24 mouse cellular contexts compared by ENCODE assay signal in the genomic region with DNA sequence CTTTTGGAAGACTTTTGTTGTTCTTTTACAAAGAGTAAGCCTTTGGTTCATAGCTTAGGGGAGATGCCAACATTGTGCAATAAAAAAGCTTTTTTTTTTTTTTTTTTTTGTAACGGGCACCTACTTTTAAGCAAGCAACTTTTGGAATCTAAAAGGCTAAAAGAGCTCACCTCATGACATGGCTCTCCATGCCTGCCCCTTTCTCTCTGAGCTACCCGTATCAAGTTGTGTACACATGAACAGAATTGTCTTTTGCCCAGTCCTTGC. TPM values are rescaled to one million over a fixed set of nuclear protein-coding genes. Genes with fewer than 3 reads are reported as not detected.
DNase-seq lines count a peak whose midpoint lies in the region; ATAC-seq and TF ChIP-seq lines count a peak whose summit lies in the region.
"Had no signal": no experiment of that assay in that cellular context is flagged by ENCODE, and none has a peak within 500 bp of the region (broad histone marks: within the 10 kb centered on the region; RNA-seq: fewer than 3 reads in every experiment).

No protein-coding gene starts in this region.

- no peak for TF ChIP-seq CTCF in liver, adult 2 months (IDR thresholded peaks at IDR 0.05; ENCODE audit: low read depth, low read length)
- TF ChIP-seq CTCF in small intestine, adult 2 months (IDR thresholded peaks at IDR 0.05; ENCODE audit: extremely low read depth, insufficient read length, insufficient replicate concordance, low read depth, low read length) = no peak

- H3K4me2 ChIP-seq in liver, embryonic 11.5 days = no peak overlapping the region
- no peak overlapping the region for H3K4me2 ChIP-seq in intestine, embryonic 16.5 days (ENCODE audit: low read depth, low read length)
- H3K4me2 ChIP-seq: embryonic facial prominence, embryonic 12.5 days; forebrain, embryonic 13.5 days; forebrain, embryonic 15.5 days had no signal

- H3K27me3 ChIP-seq in liver, adult 2 months (ENCODE audit: control insufficient read depth, insufficient read depth, low read length) = no peaks in the 10 kb centered on the region
- H3K27me3 ChIP-seq in liver, embryonic 11.5 days (replicated peaks; ENCODE audit: control insufficient read depth, insufficient read depth, low read length) = no peaks in the 10 kb centered on the region
- H3K27me3 ChIP-seq in intestine, embryonic 16.5 days (replicated peaks; ENCODE audit: control insufficient read depth, insufficient read depth, low read length) = no peaks in the 10 kb centered on the region
- no peaks in the 10 kb centered on the region for H3K27me3 ChIP-seq in small intestine, adult 2 months (ENCODE audit: control insufficient read depth, insufficient read depth, low read length)
- H3K27me3 ChIP-seq: CH12.LX; embryonic facial prominence, embryonic 12.5 days had no signal

- TF ChIP-seq POLR2A in liver, adult 2 months (IDR thresholded peaks at IDR 0.05; ENCODE audit: extremely low read depth, insufficient read depth, low read length) = no peak
- TF ChIP-seq POLR2A in small intestine, adult 2 months (IDR thresholded peaks at IDR 0.05; ENCODE audit: low read depth, low read length) = no peak

- no peak overlapping the region; the same call in 1 of the 2 replicates for H3K9ac ChIP-seq in liver, adult 2 months (ENCODE audit: low read depth, low read length)
- H3K9ac ChIP-seq in liver, embryonic 11.5 days (ENCODE audit: low read depth, low read length) = no peak overlapping the region
- H3K9ac ChIP-seq in intestine, embryonic 16.5 days (ENCODE audit: low read depth, low read length) = no peak overlapping the region
- H3K9ac ChIP-seq: embryonic facial prominence, embryonic 12.5 days; forebrain, embryonic 13.5 days; forebrain, embryonic 15.5 days had no signal

- H3K36me3 ChIP-seq in liver, adult 2 months (ENCODE audit: control insufficient read depth, insufficient read depth, low read length) = peaks cover 7% of the 10 kb centered on the region; the same call in 1 of the 2 replicates
- H3K36me3 ChIP-seq in liver, embryonic 11.5 days (ENCODE audit: control insufficient read depth, insufficient read depth, low read length) = no peaks in the 10 kb centered on the region
- no peaks in the 10 kb centered on the region for H3K36me3 ChIP-seq in intestine, embryonic 16.5 days (ENCODE audit: control insufficient read depth, insufficient read depth, low read length)
- peaks cover 5% of the 10 kb centered on the region for H3K36me3 ChIP-seq in small intestine, adult 2 months (ENCODE audit: control insufficient read depth, insufficient read depth, low read length)
- H3K36me3 ChIP-seq: embryonic facial prominence, embryonic 10.5 days; embryonic facial prominence, embryonic 12.5 days; forebrain, embryonic 15.5 days; G1E had no signal

- H3K4me3 ChIP-seq in liver, adult 2 months (ENCODE audit: insufficient read depth, low read depth, low read length) = no peak overlapping the region
- no peak overlapping the region for H3K4me3 ChIP-seq in liver, embryonic 11.5 days (ENCODE audit: low read depth, low read length)
- no peak overlapping the region for H3K4me3 ChIP-seq in intestine, embryonic 16.5 days (ENCODE audit: low read length)
- no peak overlapping the region for H3K4me3 ChIP-seq in small intestine, adult 2 months (ENCODE audit: low read depth, low read length)
- H3K4me3 ChIP-seq: embryonic facial prominence, embryonic 10.5 days; embryonic facial prominence, embryonic 12.5 days; forebrain, embryonic 13.5 days; forebrain, embryonic 15.5 days had no signal

- DNase-seq in adrenal gland, adult 2 months = peak; percentile 38
- no peak for DNase-seq in adrenal gland, postnatal 36 days
- DNase-seq in liver, adult 2 months (ENCODE audit: extremely low read depth, low read depth, low spot score) = peak; percentile 98
- DNase-seq in liver, embryonic 11.5 days (ENCODE audit: low spot score) = no peak
- DNase-seq in left cerebral cortex, postnatal 10 days (ENCODE audit: extremely low spot score in 1 of 2, low spot score in 2 of 2) = no peak
- DNase-seq: adrenal gland, postnatal 25 days; B cell, adult 2 months; cerebellum, adult 11-12 months; cerebellum, adult 2 months; cerebellum, adult 9-10 months; cerebellum, postnatal 10 days; cerebellum, postnatal 25 days had no signal

- no peak for ATAC-seq in liver, embryonic 11.5 days (replicated peaks; ENCODE audit: low FRiP score)
- peak; percentile 6; the same call in 1 of the 2 replicates for ATAC-seq in intestine, embryonic 16.5 days
- ATAC-seq: activated CD4-positive, CD25-positive, alpha-beta regulatory T cell, adult 4 months; CD4-positive, CD25-positive, alpha-beta regulatory T cell, adult 4 months; forebrain, embryonic 13.5 days; forebrain, embryonic 15.5 days; Patski had no signal

- 14% methylated on average over 2 of the region's 2 CpGs for WGBS in liver, adult 2 months
- WGBS in liver, embryonic 11.5 days = 82% methylated on average over 2 of the region's 2 CpGs
- WGBS in intestine, embryonic 16.5 days = 50% methylated on average over 2 of the region's 2 CpGs
- WGBS in small intestine, adult 2 months = 27% methylated on average over 2 of the region's 2 CpGs

- peak overlapping the region; percentile 98 for H3K27ac ChIP-seq in liver, adult 2 months (replicated peaks; ENCODE audit: insufficient read depth, low read depth, low read length)
- H3K27ac ChIP-seq in liver, embryonic 11.5 days (ENCODE audit: low read depth, low read length) = no peak overlapping the region
- H3K27ac ChIP-seq in intestine, embryonic 16.5 days (ENCODE audit: low read length) = peak overlapping the region; percentile 10; the same call in 1 of the 2 replicates
- H3K27ac ChIP-seq in small intestine, adult 2 months (ENCODE audit: insufficient read depth, low read depth, low read length) = 0 out of 2 replicates have a peak overlapping the region, but pooled peaks have one; percentile 41
- H3K27ac ChIP-seq: embryonic facial prominence, embryonic 10.5 days; embryonic facial prominence, embryonic 12.5 days; forebrain, embryonic 13.5 days; forebrain, embryonic 15.5 days had no signal

- H3K4me1 ChIP-seq in liver, adult 2 months (ENCODE audit: control insufficient read depth, insufficient read depth, low read length) = peaks cover 40% of the 10 kb centered on the region
- H3K4me1 ChIP-seq in liver, embryonic 11.5 days (replicated peaks; ENCODE audit: control insufficient read depth, insufficient read depth, low read length) = no peaks in the 10 kb centered on the region
- peaks cover 3% of the 10 kb centered on the region for H3K4me1 ChIP-seq in intestine, embryonic 16.5 days (ENCODE audit: control insufficient read depth, insufficient read depth, low read length)
- peaks cover 9% of the 10 kb centered on the region; the same call in 1 of the 2 replicates for H3K4me1 ChIP-seq in small intestine, adult 2 months (ENCODE audit: control insufficient read depth, insufficient read depth, insufficient read length, low read length)
- H3K4me1 ChIP-seq: embryonic facial prominence, embryonic 10.5 days; forebrain, embryonic 15.5 days had no signal

- H3K79me2 ChIP-seq in liver, adult 2 months (ENCODE audit: control insufficient read depth, insufficient read depth, low read length) = peaks cover 29% of the 10 kb centered on the region; the same call in 1 of the 2 replicates

- no peaks in the 10 kb centered on the region for H3K9me3 ChIP-seq in liver, embryonic 11.5 days (ENCODE audit: control insufficient read depth, low read length)
- H3K9me3 ChIP-seq in intestine, embryonic 16.5 days (ENCODE audit: control insufficient read depth, low read length) = no peaks in the 10 kb centered on the region
- H3K9me3 ChIP-seq: embryonic facial prominence, embryonic 10.5 days; embryonic facial prominence, embryonic 12.5 days; forebrain, embryonic 13.5 days; forebrain, embryonic 15.5 days had no signal

- intact Hi-C loops in left cerebral cortex, postnatal 10 days (cut with DNase I) = no loop called here

RNA-seq across cellular contexts. Expression of a gene that starts 48.7 kb away (rescaled TPM):
- total RNA-seq in adrenal gland, adult 2 months (2021) = 1 to 10 TPM; 1.3 to 1.7 TPM
- 0.69 and 1.2 TPM in 2 replicates for polyA plus RNA-seq in adrenal gland, adult 2 months (2012; rRNA removed)
- 1 to 10 TPM; 2.1 to 4.4 TPM for total RNA-seq in adrenal gland, postnatal 36 days (2021)
- total RNA-seq in liver, adult 2 months (2014; rRNA removed) = 37.7 and 41.5 TPM in 2 replicates
- polyA plus RNA-seq in liver, adult 2 months (2012; rRNA removed) = 21.4 and 24.0 TPM in 2 replicates
- 4.9 and 5.3 TPM in 2 replicates for polyA plus RNA-seq in liver, embryonic 11.5 days (2014; fragmentation: Nextera tagmentation; extraction: Ambion mirVana)
- polyA plus RNA-seq in intestine, embryonic 16.5 days (2015; fragmentation: Nextera tagmentation; extraction: Ambion mirVana) = 8.4 and 9.0 TPM in 2 replicates
- polyA plus RNA-seq in small intestine, adult 2 months (2012; rRNA removed) = 4.7 and 9.4 TPM in 2 replicates
- under 1 TPM; 0.26 to 0.34 TPM for total RNA-seq in left cerebral cortex, postnatal 10 days (2021)
- polyA plus RNA-seq: cortical plate, adult 2 months; G1E had no signal

Comparison
In these comparisons a context has a peak if more than half of its experiments do, and no peak if none do; other contexts are left out.
1. DNase-seq: peak in adrenal gland, adult 2 months (single experiment) and liver, adult 2 months (single experiment); none in adrenal gland, postnatal 36 days (0 of 2), liver, embryonic 11.5 days (single experiment) and left cerebral cortex, postnatal 10 days (0 of 2).